Mouse (Mus musculus): ENCODE measurements around the gene Polrmt. TPM values are rescaled to one million over a fixed set of nuclear protein-coding genes. Genes with fewer than 3 reads are reported as not detected.
"Not testable (repeated sequence)": the region's sequence is repeated elsewhere in the genome, so short reads cannot be mapped to it uniquely, and the experiment has no call there.

The Polrmt gene
- polyA plus RNA-seq, 2 experiments from 2014 or later, result 13.6 to 21.4 TPM

DNA sequence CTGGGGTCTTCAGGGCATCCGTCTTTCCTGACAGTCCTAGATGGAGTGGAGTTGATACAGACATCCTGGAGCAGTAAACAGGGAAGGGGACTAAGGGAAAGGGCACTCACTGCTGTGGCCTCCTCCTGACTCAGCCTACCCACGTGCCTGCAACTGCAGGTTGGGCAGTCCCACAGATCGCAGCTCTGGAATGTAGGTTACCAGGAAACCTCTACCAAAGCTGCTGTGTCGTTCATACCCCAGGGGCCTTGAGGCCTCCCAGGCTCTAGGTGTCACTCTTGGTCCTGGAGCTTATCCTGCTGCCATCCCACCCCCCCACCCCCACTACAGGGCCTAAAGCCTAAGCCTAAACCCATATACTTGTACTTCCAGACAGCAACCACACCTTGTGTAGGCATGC lies 38.6 kb downstream of the Polrmt start:
- ATAC-seq, result no peak

DNA sequence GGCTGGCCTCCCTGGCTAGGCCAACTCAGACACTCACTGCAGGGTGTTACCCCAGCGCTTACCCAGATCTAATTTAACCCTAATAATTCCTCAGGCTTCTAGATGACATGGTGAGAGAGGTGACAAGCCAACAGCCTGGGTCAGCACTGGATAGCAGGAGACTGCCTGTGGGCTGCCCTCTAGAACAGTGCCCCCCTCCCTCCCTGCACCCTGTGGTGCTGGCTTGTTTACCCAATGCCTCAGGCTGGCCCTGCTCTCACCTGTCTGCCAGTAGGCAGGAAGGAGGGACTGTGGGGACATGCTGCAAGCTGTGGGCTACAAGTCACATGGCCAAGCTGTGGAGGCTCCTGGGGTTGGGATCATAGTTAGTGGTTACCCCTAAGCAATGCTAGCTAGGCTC lies 39.2 kb downstream of the Polrmt start:
- ATAC-seq, result no peak

DNA sequence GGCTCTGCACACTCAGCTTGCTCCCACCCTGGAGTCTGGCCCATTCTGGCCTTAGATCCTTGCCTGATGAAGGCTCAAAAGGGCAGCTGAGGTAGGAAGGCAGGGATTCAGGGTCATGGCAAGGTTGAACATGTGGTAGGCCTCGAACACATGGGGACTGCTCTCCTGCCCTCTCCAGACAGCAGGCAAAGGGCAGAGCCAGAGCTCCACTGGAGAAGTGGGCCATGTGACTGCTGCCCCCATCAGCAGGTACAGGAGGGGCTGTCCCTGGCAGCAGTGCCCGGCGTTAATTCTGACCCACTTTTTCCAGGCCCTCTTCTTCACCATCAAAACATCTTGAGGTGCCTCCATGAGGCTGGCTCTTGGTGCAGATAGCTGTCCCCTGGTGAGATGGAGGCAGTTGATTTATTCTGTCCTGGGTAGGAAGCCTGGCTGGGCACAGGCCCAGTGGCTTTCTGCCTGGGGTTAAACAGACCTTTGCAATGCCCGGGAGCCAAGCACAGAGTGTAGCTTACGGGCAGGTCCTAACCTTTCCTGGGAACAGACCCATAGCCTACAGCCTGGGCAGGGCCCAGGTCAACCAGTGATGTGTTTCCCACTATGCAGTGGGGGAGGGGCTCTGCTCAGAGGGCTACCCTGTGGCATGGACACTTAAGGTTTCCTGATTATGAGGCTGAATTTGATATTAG lies 39.8 kb downstream of the Polrmt start:
- no peak for ATAC-seq

DNA sequence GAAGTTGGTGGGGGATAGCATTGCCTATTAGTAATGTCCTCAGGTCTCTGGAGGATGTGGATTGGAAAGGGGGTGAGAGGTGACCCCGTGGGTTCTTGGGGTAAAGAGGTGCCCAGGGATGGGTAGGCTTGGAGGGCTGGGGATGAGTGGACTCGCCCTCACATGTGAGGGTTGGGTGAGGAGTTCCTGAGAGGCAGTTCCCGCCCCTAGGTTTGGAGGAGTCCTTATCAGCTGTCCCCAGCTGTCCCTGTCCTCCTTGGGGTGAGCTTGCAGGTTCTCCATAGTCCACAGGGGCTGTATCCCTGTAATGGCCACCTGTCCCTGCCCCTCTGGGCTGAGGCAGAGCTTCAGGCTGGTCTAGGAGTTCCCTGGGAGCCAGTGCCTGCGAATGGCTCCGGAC lies 40.4 kb downstream of the Polrmt start:
- no peak for ATAC-seq

DNA sequence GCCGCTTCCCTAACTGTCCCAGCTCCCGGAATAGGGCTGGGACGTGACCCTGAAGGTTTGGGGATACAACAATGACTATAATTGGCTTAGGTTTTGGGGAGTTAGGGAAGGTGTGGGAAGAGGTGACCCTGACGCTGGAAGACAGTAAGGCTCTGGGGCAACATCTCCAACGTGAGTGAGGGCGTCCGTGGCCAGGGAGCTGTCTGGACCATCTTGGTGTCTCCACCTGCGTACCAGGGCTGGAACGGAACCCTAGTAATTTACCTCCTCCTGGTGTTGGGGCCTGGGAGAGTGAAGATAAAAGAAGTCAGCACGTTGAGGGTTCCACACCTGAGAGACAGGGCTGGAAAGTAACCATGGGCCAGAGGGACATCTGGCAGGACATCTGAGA lies 41.4 kb downstream of the Polrmt start:
- ATAC-seq, result no peak

DNA sequence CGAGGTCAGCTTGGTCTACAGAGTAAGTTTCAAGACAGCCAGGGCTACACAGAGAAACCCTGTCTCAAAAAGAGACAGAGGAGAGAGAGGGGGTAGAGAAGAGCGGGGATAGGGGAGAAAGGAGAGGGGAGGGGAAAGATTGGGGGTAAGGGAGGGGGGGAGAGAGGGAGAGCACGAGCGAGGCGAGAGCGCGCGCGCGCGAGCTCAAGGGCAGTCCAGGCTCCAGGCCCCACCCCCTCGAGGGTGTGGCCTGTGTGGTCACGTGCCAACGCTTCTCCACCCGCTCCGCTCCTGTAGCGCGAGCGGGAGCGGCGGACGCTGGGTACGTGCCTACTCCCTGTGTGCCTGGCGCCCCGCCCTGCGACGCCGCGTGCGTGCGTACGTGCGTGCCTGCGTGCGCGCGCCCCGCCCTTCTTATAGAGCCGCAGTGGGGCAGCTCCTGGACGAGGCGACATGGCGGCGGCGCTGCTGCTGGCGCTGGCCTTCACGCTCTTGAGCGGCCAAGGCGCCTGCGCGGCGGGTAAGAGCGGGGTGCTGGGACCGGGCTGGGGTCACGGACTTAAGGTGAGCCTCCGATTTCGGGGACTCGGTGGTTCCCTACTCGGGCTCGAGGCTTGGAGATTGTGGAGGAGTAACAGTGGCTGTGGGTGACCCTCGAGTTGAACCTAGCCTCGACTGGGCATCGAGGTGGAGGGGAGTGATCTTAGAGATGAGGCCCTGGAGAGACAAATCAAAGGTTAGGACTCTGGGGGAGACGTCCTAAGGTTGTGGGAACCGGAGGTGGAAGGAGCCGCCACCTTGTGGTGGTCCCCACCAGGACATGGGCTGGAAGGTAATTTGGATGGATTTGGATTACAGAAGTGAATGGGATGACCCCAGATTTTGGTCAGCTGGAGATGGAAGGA lies 42.1 kb downstream of the Polrmt start, which contains the start of gene Bsg:
TSS of gene Bsg (plus strand) at position 427 of the 905 bp plus-strand sequence.
- peak; percentile 98 for ATAC-seq

DNA sequence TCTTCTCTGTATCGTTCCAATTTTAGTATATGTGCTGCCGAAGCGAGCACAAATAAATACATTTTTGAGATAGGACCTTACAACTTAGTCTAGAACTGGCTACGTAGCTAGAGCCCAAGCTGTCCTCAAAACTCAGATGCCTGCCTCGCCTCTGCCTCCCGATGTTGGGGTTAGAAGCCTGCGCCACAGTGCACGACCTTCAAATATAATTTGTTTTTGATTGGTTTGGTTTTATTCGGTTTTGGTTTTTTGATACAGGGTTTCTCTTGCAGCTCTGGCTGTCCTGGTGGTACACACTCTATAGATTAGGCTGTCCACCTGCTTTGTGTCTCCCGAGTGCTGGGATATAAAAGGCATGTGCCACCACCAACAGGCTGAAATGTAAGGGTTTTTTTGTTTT lies 42.8 kb downstream of the Polrmt start:
- ATAC-seq, result no peak

DNA sequence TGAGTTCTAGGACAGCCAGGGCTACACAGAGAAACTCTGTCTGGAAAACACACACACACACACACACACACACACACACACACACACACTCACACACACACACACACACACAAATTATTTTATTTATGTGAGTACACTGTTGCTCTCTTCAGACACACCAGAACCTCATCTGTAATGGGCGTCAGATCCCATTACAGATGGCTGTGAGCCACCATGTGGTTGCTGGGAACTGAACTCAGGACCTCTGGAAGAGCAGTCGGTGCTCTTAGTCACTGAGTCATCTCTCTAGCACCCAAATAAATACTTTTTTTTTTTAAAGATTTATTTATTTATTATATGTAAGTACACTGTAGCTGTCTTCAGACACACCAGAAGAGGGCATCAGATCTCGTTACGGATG lies 43.4 kb downstream of the Polrmt start:
- not testable (repeated sequence) for ATAC-seq

DNA sequence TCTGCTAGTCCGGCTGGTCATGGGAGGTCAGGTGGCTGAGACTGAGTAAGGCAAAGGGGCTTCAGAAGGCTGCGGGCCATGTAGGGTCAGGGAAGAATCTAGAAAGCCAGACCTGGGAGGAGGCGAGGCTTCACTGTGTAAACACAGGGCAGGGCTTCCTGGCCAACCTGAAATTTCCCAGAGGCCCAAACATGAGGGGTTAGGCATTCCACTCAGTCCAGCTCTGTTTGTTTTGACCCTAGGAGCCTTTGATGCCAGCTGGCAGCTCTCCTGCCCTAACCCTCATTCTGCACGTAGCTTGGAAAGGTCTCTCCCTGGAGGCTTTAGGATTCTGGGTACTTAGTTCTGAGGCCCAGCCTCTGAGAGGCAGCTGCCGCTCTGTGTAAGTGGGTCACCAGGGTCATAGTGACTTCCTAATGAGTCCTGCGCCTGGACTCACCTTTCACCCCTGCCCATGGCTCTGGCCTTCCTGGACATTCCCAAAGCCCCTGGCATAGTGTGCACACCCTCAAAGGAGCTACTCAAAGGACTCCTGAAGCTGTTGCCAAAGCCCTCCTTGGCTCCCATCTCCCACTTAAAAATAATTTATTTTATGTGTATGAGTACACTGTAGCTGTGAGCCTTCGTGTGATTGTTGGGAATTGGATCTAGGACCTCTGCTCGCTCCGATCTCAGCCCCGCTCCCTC lies 44.8 kb downstream of the Polrmt start:
- no peak for ATAC-seq

DNA sequence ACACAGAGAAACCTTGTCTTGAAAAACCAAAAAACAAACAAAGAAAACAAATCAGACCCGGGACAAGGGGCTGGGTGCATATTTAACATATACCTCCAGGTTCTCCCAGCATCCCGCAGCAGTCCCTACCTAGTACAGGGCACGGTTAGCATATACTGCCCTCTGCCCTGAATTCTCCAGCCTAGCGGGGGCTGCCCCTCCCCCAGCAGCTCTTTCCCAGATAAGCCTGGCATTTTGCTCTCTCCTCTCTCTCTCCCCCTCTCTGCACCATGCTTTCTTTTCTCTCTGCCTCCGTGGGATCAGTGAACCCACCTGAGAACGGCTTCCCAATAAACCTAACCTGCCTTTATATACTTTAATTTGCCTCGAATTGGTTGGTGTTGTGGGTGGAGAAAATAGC lies 45.7 kb downstream of the Polrmt start:
- ATAC-seq, result no peak

DNA sequence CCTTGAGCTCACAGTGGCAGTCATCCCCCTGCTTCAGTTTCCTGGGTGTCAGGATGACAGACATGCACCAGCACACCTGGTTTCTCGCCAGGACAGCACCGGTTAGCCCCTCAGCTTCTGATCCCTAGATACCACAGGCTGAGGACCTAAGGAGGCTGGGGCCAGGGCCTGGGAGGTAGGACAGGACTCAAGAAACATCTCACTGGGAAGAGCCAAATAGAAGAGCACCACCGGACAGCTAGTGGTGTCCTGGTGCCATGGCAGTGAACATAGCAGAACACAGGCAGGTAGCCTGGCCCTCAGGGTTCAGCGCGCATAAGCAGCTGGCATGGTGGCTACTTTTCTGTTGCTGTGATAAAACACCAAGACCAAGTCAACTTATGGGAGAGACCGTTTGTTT lies 47.9 kb downstream of the Polrmt start:
- ATAC-seq, result no peak

DNA sequence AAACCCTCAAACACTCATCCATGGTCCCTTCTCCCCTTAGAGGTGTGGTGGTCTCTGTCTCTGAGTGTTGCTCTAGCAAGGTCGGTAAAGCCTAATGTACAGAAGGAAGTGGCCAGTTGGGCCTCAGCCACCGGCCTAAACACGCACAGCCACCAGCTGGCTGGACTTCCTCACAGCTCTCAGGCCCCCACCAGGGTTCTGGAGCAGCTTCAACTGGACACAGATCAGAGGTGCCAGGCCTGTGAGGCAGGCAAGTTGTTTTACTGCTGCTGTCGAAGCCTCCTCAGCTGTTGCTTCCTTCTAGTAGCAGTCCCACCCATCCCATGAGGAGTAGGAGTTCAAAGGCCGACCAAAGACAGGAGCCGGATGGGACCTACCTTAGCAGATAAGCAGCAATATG lies 48.5 kb downstream of the Polrmt start:
- no peak for ATAC-seq

DNA sequence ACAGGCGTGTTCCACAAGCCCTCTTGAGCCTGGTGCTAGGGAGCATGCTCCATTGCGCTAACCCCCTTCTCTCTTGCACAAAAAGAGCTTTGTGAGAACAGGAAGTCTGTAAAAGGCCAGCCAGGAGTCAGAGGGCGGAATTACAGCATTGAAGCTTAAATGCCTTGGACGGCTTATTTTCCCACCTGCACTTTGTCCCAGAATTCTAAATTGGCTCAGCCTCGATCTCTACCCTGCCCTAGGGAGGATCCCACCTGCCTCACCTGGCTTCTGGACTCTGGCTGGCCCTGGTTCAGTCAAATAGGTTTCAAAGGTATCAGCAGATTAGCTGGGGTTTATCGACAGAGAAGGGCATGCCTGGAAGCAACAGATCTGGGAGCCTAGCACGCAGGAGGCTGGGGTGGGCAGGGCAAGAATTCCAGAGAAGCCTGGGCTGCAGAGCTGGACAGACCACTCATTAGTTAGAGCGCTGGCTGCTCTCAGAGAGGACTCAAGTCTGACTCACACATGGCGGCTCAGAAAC lies 50.2 kb downstream of the Polrmt start:
- no peak for ATAC-seq

DNA sequence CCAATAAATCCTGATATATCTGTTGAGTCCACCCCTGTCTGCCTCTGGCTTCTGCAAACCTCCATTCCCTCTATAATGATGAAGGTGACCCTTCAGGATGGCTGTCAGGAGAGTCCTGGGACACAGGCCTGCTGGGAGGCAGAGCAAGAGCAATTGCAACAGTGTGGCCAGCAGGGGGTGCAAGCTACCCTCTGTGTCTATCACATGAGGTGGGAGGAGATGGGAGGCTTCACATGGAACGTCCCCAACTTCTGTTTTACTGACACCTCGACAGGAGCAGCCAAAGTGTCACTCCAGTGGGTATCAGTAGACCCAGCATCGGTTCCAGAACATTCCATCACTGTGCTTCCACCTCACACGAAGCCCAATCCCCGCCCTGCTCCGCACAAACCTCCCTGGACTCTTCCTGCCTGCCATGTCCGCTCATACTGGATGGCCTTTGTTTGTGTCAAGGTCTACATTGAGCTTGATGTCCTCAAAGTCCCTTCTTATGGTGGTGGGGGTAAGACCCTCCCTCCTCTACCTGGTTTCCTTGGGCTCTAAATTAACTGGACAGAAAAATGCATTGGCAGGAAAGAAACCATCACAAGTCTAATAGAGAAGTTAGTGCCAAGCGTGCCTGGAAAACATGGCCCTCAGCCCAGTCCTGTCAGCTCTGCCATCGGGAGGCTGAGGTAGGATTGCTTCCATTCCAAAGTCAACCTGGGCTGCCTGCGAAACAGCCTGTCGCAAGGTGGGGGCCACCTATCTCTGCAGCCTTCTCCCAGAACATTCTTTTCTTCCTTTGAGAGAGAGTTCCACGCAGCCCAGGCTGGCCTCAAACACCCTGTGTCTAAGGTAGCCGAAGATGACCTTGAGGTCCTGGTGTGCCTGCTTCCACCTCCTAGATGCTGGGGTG lies 50.9 kb downstream of the Polrmt start:
- peak; percentile 40 for ATAC-seq

DNA sequence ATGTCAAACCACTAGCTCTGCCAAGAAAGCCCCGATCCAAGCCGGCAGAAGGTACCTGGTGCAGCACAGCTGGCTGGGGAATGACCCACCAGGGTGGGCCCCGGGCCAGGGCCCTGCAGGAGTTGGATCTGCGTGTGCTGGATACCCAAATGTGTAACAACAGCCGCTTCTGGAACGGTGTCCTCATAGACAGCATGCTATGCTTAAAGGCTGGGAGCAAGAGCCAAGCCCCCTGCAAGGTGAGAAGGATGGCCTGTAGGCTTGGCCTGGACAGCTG lies 52.1 kb downstream of the Polrmt start:
- no peak for ATAC-seq

DNA sequence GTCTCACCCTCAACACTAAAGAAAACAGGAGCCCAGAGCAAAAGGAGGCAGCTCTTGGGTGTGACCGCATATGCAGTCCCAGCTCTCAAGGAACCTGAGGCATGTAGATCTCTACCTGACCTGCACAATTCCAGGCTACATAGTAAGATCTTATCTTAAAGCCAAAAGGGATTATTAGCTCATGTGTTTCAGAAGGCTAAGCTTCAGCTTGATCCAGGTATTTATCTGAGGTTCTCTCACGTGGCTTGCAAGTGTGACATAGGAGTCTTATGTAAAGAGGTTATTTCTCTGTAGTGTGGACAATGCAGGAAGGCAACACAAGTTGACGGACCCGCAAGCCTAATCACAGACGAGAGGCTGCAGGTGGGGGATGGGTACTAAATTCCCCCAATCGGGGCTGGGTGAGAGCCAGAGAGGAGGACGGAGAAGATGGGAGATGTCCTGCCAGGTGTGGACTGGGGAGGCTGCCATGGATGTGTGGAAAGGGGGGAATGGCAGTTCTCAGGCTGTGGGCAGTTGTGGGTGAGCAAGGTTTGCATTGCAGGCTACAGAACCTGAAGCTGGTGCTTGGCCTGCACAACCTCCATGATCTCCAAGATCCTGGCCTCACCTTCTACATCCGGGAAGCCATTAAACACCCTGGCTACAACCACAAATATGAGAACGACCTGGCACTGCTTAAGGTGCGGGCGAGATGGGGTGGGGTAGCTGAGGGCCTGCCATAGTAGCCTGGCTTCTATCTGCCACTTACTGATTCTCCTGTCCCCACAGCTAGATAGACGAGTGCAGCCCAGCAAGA lies 52.6 kb downstream of the Polrmt start:
- no peak for ATAC-seq

DNA sequence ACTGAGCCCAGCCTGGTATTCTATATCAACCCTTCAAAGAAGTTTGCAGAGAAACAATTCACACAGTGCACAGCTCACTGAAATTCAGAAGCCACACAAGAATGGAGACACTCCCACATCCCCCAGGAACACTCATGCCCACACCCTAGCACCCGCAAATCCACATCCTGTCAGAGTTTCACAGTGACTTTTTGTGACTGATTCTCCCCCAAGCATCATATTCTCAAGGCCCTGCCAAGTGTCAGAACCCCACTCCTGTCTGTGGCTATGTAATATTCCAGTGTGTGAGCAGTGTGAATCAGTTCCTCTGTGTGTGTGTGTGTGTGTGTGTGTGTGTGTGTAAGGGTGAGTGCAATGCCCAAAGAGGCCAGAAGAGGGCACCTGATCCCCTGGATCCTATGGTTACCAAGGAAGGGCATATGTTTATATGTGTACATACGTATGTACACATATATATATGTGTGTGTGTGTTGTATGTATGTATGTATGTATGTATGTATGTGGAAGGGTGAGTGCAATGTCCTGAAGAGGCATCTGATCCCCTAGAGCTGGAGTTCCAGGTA lies 54.3 kb downstream of the Polrmt start:
- no peak for ATAC-seq

DNA sequence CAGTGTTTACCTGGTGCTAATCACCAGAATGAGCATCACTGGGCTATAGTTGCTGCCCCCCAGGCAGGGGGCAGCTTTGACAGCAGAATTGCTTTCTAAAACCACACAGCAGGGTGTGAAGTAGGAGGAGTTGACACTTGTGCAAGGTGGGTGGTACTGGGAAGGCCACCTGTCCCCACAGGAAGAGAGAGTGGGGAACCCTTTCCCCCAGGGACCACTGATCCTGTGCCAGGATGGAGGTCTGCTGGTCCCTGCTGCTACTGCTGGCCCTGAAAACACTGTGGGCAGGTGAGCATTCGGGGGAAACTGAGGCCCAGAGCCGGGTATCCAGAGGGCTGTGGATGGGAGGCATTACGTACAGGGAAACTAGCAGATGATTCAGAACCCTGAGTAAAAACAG lies 57.2 kb downstream of the Polrmt start:
- ATAC-seq, result no peak

DNA sequence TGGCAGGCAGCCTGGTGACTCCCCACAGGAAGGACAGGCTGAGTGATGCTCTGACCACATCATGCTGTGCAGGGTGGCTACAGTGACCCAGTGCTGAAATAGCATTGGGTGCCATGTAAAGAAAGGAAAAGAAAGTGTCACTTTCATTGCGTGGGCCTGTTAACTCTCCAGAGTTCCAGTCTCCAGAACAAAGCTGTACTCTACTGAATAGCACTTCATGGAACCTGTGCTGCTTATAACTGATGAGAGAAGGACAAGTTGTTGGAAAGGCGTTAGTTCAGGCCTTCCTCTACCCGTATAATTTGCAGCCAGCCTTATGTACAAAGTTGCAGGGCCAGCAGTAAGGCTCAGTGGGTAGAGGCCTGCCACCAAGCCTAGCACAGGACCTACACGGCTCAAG lies 57.7 kb downstream of the Polrmt start, which contains the start of gene Gzmm:
TSS of gene Gzmm (plus strand) at position 301 of the 400 bp plus-strand sequence.
- ATAC-seq, result no peak

DNA sequence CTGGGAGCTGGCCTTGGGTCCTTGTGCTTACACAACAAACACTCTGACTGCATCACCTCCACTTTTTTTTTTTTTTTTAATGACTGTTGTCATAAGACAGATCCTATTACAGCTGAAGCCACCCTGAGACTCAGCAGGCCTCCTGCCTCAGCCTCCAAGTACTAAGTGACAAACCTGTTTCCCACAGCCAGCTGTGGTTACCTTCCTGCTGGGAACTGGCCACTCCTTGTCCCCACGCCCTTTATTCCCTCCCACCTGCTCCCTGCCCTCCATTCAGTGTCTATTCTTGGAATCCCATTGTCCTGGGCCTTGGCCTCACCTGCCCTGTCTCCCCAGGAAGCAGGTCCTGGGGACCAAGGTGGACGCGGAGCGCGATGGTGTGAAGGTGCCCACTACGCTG lies 58.9 kb downstream of the Polrmt start:
- no peak for ATAC-seq

DNA sequence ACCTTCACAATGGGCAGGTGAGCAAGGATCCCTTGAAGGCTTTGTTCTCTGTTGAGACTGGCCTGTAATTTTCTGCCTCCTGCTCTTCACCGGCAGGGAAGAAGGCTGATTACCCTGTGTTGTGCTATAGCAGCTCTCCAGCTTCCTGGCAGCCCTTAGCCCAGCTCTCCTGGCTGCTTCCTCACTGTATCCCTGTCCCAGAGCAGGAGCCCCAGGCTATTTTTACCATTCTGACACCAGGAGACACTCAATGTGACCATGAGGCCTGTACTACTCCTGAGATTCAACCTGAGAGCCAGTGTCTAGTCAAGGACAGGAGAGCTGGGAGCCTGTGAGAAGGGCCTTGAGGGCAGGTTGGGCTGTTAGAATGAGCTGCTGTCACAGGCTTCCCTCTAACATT lies 59.7 kb downstream of the Polrmt start:
- ATAC-seq, result no peak

All from activated CD4-positive, CD25-positive, alpha-beta regulatory T cell, adult 4 months (primary cell).